Mouse (Mus musculus) lung, postnatal 10 days (tissue): ENCODE data around the gene Prok1.
A peak's percentile ranks its signal among the peaks of the same experiment; 100 is the strongest.

Experiments used
- DNase-seq: peaks from one replicate; pipeline ENCODE4 v3.0.0; 2021

Gene Prok1

GRCm38 (mm10) chr3:107239607-107240006, at the start of gene Prok1:
Prok1 (minus strand) TSS chr3:107239707.
- no peak for DNase-seq

GRCm38 (mm10) chr3:107287346-107287745, 47.8 kb upstream of the Prok1 start:
- DNase-seq = no peak

GRCm38 (mm10) chr3:107286123-107286522, 46.6 kb upstream of the Prok1 start:
- no peak for DNase-seq

GRCm38 (mm10) chr3:107278479-107279269, 39.2 kb upstream of the Prok1 start, which contains the start of gene Lamtor5:
Lamtor5 (plus strand) TSS chr3:107278858.
- peak; percentile 93 for DNase-seq

GRCm38 (mm10) chr3:107276626-107277025, 37.1 kb upstream of the Prok1 start:
- no peak for DNase-seq

GRCm38 (mm10) chr3:107275996-107276395, 36.5 kb upstream of the Prok1 start:
- DNase-seq = no peak

- no peak for DNase-seq
Observed at GRCm38 (mm10) chr3:107275351-107275750, 35.8 kb upstream of the Prok1 start.

- peak; percentile 75 for DNase-seq
Observed at GRCm38 (mm10) chr3:107273820-107274219, 34.3 kb upstream of the Prok1 start.

GRCm38 (mm10) chr3:107272433-107272832, 32.9 kb upstream of the Prok1 start:
- no peak for DNase-seq

GRCm38 (mm10) chr3:107266814-107267345, 27.4 kb upstream of the Prok1 start:
- no peak for DNase-seq

GRCm38 (mm10) chr3:107261851-107262165, 22.3 kb upstream of the Prok1 start:
- peak; percentile 49 for DNase-seq

- no peak for DNase-seq
Observed at GRCm38 (mm10) chr3:107260956-107261850, 21.7 kb upstream of the Prok1 start.

GRCm38 (mm10) chr3:107257924-107258323, 18.4 kb upstream of the Prok1 start:
- DNase-seq = no peak

GRCm38 (mm10) chr3:107256724-107257123, 17.2 kb upstream of the Prok1 start:
- DNase-seq = no peak

GRCm38 (mm10) chr3:107255992-107256391, 16.5 kb upstream of the Prok1 start:
- no peak for DNase-seq

GRCm38 (mm10) chr3:107253925-107254324, 14.4 kb upstream of the Prok1 start:
- DNase-seq = no peak

GRCm38 (mm10) chr3:107252035-107252434, 12.5 kb upstream of the Prok1 start:
- DNase-seq = peak; percentile 54

GRCm38 (mm10) chr3:107250320-107250719, 10.8 kb upstream of the Prok1 start:
- DNase-seq = peak; percentile 22

- no peak for DNase-seq
Observed at GRCm38 (mm10) chr3:107249042-107249441, 9.5 kb upstream of the Prok1 start.

- no peak for DNase-seq
Observed at GRCm38 (mm10) chr3:107246876-107247275, 7.4 kb upstream of the Prok1 start.

- no peak for DNase-seq
Observed at GRCm38 (mm10) chr3:107241389-107242094, 2.0 kb upstream of the Prok1 start.

GRCm38 (mm10) chr3:107238471-107238980, 981 bp downstream of the Prok1 start:
- DNase-seq = no peak

- DNase-seq = no peak
Observed at GRCm38 (mm10) chr3:107238051-107238450, 1.5 kb downstream of the Prok1 start.
